Mouse (Mus musculus): ENCODE results near the gene Stim1. TPM values are rescaled to one million over a fixed set of nuclear protein-coding genes. Genes with fewer than 3 reads are reported as not detected.
A peak's percentile ranks its signal among the peaks of the same experiment; 100 is the strongest.

Gene Stim1
- total RNA-seq, 1 experiment from 2014 or later = 31.1 TPM

GRCm38 (mm10) chr7:102267113-102267579 lies 460 bp upstream of the Stim1 start:
- peak; percentile 89 for ATAC-seq (replicated peaks in 1 of 2; ENCODE audit: insufficient read depth in 1 of 2, low FRiP score in 2 of 2, low TSS enrichment in 1 of 2, low read depth in 1 of 2, poor library complexity in 2 of 2, severe bottlenecking in 2 of 2)

- no peak for ATAC-seq (replicated peaks in 1 of 2; ENCODE audit: insufficient read depth in 1 of 2, low FRiP score in 2 of 2, low TSS enrichment in 1 of 2, low read depth in 1 of 2, poor library complexity in 2 of 2, severe bottlenecking in 2 of 2)
Observed at GRCm38 (mm10) chr7:102268395-102268748, 766 bp downstream of the Stim1 start.

DNA sequence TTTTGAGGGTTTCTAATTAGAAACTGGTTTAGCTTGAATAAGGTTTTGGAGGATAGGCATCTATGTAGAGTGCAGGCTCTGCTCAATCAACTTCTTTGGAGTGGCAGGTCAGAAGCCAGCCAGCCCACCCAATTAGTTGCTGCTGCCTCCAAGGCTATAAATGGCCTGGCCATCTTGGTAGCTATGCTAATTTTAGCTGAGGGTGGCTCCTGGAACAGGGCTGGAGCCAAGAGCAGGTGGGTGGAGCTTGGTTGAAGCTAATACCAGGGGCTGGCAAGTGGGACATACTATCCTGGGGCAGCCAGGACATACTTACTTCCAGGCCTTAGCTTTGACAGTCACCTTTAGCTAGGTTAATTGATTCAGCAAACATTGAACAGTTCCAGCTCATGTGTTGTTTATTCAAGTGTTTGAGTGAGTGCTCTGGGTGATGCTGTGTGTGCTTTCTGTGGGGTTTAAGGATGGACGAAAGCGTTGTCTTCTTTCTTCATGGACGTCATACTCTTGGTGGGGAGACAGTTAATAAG lies 4.9 kb downstream of the Stim1 start:
- ATAC-seq (replicated peaks in 1 of 2; ENCODE audit: insufficient read depth in 1 of 2, low FRiP score in 2 of 2, low TSS enrichment in 1 of 2, low read depth in 1 of 2, poor library complexity in 2 of 2, severe bottlenecking in 2 of 2) = no peak

GRCm38 (mm10) chr7:102281403-102281802 lies 13.8 kb downstream of the Stim1 start:
- no peak for ATAC-seq (replicated peaks in 1 of 2; ENCODE audit: insufficient read depth in 1 of 2, low FRiP score in 2 of 2, low TSS enrichment in 1 of 2, low read depth in 1 of 2, poor library complexity in 2 of 2, severe bottlenecking in 2 of 2)

DNA sequence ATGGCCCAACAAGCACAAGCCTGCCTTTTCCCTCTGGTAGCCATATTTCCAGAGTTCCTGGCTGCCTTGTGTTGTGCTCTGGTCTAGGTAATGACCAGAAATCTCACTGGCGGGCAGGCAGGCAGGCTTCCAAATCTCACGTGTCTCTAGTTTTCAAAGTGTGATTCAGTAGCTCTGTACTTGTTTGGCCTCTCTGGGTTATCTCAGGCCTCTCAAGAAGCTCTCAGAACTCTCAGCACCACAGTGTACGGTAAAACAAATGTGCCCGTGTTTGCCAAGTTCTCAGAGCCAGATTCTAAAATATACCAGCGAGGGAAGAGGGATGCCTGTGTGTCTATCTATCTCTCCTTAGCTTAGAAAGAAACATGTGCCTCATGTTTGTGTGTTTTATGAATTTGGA lies 14.7 kb downstream of the Stim1 start:
- no peak for ATAC-seq (replicated peaks in 1 of 2; ENCODE audit: insufficient read depth in 1 of 2, low FRiP score in 2 of 2, low TSS enrichment in 1 of 2, low read depth in 1 of 2, poor library complexity in 2 of 2, severe bottlenecking in 2 of 2)

GRCm38 (mm10) chr7:102289466-102289865 lies 21.9 kb downstream of the Stim1 start:
- ATAC-seq (replicated peaks in 1 of 2; ENCODE audit: insufficient read depth in 1 of 2, low FRiP score in 2 of 2, low TSS enrichment in 1 of 2, low read depth in 1 of 2, poor library complexity in 2 of 2, severe bottlenecking in 2 of 2) = no peak

- ATAC-seq (replicated peaks in 1 of 2; ENCODE audit: insufficient read depth in 1 of 2, low FRiP score in 2 of 2, low TSS enrichment in 1 of 2, low read depth in 1 of 2, poor library complexity in 2 of 2, severe bottlenecking in 2 of 2) = no peak
Observed at GRCm38 (mm10) chr7:102292228-102292627, 24.6 kb downstream of the Stim1 start.

DNA sequence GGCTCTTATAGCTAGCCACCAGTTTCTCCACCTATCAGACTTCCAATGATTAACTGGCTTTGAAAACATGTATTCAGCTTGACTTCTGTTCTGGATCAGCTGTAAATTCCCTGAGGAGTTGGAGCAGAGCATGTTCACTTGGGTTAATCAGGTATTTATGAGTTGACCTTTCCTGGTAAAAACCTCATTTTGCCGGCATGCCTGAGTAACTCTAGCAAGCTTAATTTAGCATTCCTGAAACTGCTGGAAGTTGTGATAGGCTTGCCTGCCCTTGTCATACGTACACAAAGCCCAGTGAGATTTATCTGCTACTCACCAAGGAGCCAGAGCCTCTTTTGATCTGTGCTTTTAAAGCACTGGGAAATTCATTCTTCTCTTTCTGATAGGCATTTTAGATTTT lies 25.6 kb downstream of the Stim1 start:
- no peak for ATAC-seq (replicated peaks in 1 of 2; ENCODE audit: insufficient read depth in 1 of 2, low FRiP score in 2 of 2, low TSS enrichment in 1 of 2, low read depth in 1 of 2, poor library complexity in 2 of 2, severe bottlenecking in 2 of 2)

DNA sequence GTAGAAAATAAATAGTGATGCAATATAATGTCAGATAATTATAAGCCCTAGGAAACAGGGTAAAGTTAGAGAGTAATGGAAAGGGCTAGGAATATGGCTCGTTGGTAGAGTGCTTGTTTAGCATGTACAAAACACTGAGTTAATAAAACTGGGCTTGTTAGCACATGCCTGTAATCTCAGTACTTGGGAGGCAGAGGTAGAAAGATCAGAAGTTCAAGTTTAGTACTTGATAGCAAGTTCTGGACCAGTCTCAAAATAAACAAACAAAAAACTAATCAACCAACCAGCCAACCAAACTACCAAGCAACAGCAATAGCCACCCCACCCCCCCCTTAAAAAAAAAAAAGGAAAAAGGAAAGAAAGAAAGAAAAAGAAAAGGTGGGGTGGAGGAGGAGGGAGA lies 33.2 kb downstream of the Stim1 start:
- ATAC-seq (replicated peaks in 1 of 2; ENCODE audit: insufficient read depth in 1 of 2, low FRiP score in 2 of 2, low TSS enrichment in 1 of 2, low read depth in 1 of 2, poor library complexity in 2 of 2, severe bottlenecking in 2 of 2) = no peak

DNA sequence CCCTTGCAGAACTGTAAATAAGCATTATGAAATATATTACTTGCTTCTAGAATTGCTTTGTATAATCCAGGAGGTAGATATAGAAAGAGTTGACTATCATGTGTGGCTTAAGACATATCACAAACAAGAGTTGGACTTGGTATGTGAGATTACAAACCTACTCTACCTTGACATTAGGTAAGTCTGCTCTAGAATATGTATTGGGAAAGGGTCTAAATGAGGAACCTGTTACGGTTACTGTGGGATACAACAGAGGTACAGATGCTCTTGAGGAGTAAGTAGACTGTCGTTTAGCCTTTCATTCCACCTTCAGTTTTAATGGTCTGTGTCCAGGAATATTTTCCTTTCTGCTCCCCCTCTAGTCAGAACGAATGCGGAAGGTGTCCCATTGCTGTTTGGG lies 34.9 kb downstream of the Stim1 start:
- peak in 1 of 2 experiments; percentile 56; a peak in 1 of 4 replicates for ATAC-seq (replicated peaks in 1 of 2; ENCODE audit: insufficient read depth in 1 of 2, low FRiP score in 2 of 2, low TSS enrichment in 1 of 2, low read depth in 1 of 2, poor library complexity in 2 of 2, severe bottlenecking in 2 of 2)

DNA sequence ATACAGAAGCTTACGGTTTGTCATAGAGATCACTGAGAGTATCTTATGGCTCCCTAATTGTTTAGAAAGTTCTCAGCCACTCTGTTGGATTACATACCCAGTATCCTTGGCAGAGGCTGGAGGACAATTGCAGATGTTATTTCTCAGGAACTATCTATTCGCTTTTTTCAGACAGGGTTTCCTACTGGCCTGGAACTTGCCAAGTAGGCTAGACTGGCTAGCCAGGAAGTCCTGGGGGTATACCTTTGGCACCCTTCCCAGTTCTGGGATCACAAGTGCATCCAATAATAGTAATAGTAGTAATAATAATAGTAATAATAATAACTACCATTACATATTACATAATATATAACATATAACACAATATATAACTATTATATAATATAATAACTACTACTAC lies 38.0 kb downstream of the Stim1 start:
- ATAC-seq (replicated peaks in 1 of 2; ENCODE audit: insufficient read depth in 1 of 2, low FRiP score in 2 of 2, low TSS enrichment in 1 of 2, low read depth in 1 of 2, poor library complexity in 2 of 2, severe bottlenecking in 2 of 2) = no peak

GRCm38 (mm10) chr7:102310266-102310665 lies 42.7 kb downstream of the Stim1 start:
- no peak for ATAC-seq (replicated peaks in 1 of 2; ENCODE audit: insufficient read depth in 1 of 2, low FRiP score in 2 of 2, low TSS enrichment in 1 of 2, low read depth in 1 of 2, poor library complexity in 2 of 2, severe bottlenecking in 2 of 2)

DNA sequence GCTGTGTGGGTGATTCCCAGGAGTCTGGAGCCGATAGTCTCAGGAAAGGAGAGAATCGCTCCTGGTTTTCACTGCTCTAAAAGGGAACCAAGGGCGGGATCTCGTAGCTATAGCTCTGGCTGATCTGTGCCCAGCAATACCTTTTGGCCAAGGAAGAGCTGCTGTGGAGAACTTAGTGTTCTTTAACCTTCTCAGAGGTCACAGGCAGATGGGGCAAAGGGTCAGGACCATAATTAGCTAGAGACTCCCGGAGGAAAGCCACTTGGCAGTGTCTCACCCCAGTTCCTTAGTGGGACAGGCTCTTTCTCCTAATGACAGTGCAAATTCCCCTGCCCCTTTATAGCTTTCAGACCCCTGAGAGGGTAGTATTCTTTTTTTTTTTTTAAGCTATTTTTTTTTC lies 43.2 kb downstream of the Stim1 start:
- ATAC-seq (replicated peaks in 1 of 2; ENCODE audit: insufficient read depth in 1 of 2, low FRiP score in 2 of 2, low TSS enrichment in 1 of 2, low read depth in 1 of 2, poor library complexity in 2 of 2, severe bottlenecking in 2 of 2) = no peak

DNA sequence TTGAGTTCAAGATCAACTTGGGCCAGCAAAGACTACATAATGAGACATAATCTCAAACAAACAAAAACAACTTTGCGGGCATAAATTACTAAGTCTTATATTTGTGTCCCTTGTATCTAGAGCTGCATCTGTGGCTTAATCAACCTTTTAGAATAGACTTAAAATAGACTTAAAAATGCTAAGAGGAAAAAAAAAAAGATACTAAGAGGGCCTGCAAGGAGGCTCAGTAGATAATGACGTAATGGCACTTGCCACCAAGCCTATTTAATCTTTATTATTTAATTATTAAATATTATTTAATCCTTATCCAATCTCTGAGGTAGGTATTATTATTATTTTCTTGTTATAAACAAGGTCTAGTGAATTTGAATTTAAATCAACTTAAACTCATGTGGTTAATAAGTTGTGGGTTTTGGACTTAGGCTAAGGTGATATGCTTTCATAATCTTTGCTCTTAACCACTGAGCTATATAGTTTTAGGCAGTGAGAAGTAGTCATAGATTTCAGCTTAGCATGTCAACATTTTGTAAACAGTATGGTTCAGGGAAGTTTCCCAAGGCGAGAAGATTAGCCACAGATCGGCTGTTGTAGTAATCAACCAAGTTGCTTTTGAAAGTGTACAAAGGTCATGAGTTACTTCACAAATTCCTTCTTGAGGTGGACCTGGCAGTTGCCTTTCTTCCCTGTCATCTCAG lies 45.4 kb downstream of the Stim1 start:
- ATAC-seq (replicated peaks in 1 of 2; ENCODE audit: insufficient read depth in 1 of 2, low FRiP score in 2 of 2, low TSS enrichment in 1 of 2, low read depth in 1 of 2, poor library complexity in 2 of 2, severe bottlenecking in 2 of 2) = peak in 1 of 2 experiments; percentile 72; a peak in 1 of 4 replicates

GRCm38 (mm10) chr7:102313535-102313863 lies 45.9 kb downstream of the Stim1 start:
- ATAC-seq (replicated peaks in 1 of 2; ENCODE audit: insufficient read depth in 1 of 2, low FRiP score in 2 of 2, low TSS enrichment in 1 of 2, low read depth in 1 of 2, poor library complexity in 2 of 2, severe bottlenecking in 2 of 2) = no peak

DNA sequence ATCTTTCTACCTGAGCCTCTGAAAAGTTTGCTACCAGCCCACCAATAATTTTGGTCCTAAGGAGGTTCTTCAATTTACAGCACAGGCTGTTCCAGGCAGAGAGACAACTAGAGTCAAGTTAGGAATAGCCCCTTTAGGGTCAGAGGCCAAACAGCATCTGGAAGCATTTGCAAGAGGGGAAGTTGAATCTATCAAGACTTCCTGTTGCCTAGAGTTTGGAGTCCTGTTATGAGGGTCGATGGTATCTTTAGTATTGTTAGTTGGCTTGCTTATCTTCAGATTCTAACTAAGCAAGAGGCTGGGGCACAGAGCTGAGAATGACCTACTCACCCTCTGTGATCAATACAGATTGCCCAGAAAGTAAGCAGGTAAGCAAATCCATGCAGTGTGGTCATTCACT lies 46.5 kb downstream of the Stim1 start:
- ATAC-seq (replicated peaks in 1 of 2; ENCODE audit: insufficient read depth in 1 of 2, low FRiP score in 2 of 2, low TSS enrichment in 1 of 2, low read depth in 1 of 2, poor library complexity in 2 of 2, severe bottlenecking in 2 of 2) = no peak

DNA sequence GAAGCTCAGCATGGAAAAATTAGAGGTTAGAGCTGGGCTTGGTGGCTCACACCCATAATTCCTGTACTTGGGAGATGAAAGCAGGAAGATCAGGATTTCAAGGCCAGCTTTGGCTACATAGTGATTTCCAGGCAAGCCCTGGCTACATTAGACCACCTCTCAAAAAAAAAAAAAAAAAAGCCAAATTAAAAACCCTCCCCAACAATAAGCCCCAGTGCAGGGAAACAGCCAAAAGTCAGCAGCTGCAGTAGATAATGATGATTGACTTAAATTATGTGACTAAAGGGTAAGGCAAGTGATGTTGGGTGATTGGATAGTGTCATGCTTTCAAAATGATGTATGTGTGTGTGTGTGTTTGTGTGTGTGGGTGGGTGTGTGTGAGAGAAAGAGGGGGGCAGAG lies 47.3 kb downstream of the Stim1 start:
- no peak for ATAC-seq (replicated peaks in 1 of 2; ENCODE audit: insufficient read depth in 1 of 2, low FRiP score in 2 of 2, low TSS enrichment in 1 of 2, low read depth in 1 of 2, poor library complexity in 2 of 2, severe bottlenecking in 2 of 2)

GRCm38 (mm10) chr7:102315435-102315834 lies 47.8 kb downstream of the Stim1 start:
- ATAC-seq (replicated peaks in 1 of 2; ENCODE audit: insufficient read depth in 1 of 2, low FRiP score in 2 of 2, low TSS enrichment in 1 of 2, low read depth in 1 of 2, poor library complexity in 2 of 2, severe bottlenecking in 2 of 2) = no peak

- peak; percentile 56 to 74; a peak in 3 of 4 replicates for ATAC-seq (replicated peaks in 1 of 2; ENCODE audit: insufficient read depth in 1 of 2, low FRiP score in 2 of 2, low TSS enrichment in 1 of 2, low read depth in 1 of 2, poor library complexity in 2 of 2, severe bottlenecking in 2 of 2)
Observed at GRCm38 (mm10) chr7:102317583-102318168, 50.1 kb downstream of the Stim1 start.

Data from hematopoietic stem cell, adult 5-6 weeks (primary cell).